Mouse (Mus musculus): ENCODE measurements around the gene Wwc2. TPM values are rescaled to one million over a fixed set of nuclear protein-coding genes. Genes with fewer than 3 reads are reported as not detected.
"Not testable (repeated sequence)": the region's sequence is repeated elsewhere in the genome, so short reads cannot be mapped to it uniquely, and the experiment has no call there.

Gene Wwc2
- polyA plus RNA-seq, 1 experiment from 2014 or later, result 10.1 TPM

GRCm38 (mm10) chr8:47826911-47827310 lies 163.8 kb downstream of the Wwc2 start:
- 90% methylated on average over 9 of the region's 9 CpGs for WGBS
- H3K4me3 ChIP-seq (ENCODE audit: low read depth, low read length), result no peak overlapping the region

GRCm38 (mm10) chr8:47825596-47825995 lies 165.1 kb downstream of the Wwc2 start:
- DNase-seq (ENCODE audit: low spot score), result no peak
- 59% methylated on average over 5 of the region's 5 CpGs for WGBS
- Histone ChIP-seq H3K4me1 (ENCODE audit: control insufficient read depth, insufficient read depth, low read length) (no peaks in the 10 kb centered on the region), H3K4me2 (ENCODE audit: low read depth) (no peak overlapping the region), H3K36me3 (ENCODE audit: control insufficient read depth, insufficient read depth, low read length) (no peaks in the 10 kb centered on the region), H3K27me3 (ENCODE audit: control insufficient read depth, insufficient read depth, low read length) (no peaks in the 10 kb centered on the region), H3K9me3 (ENCODE audit: control insufficient read depth, low read length) (no peaks in the 10 kb centered on the region), H3K9ac (ENCODE audit: low read length) (no peak overlapping the region), H3K4me3 (ENCODE audit: low read depth, low read length) (no peak overlapping the region), H3K27ac (ENCODE audit: low read depth, low read length) (no peak overlapping the region)
- no peak for ATAC-seq (ENCODE audit: insufficient read depth, low FRiP score, low TSS enrichment)

More at GRCm38 (mm10) chr8:47826911-47827310, 163.8 kb downstream of the Wwc2 start:
- no peaks in the 10 kb centered on the region for H3K27me3 ChIP-seq (ENCODE audit: control insufficient read depth, insufficient read depth, low read length)
- H3K9ac ChIP-seq (ENCODE audit: low read length), result no peak overlapping the region
- H3K9me3 ChIP-seq (ENCODE audit: control insufficient read depth, low read length), result no peaks in the 10 kb centered on the region
- no peak overlapping the region for H3K27ac ChIP-seq (ENCODE audit: low read depth, low read length)
- DNase-seq (ENCODE audit: low spot score) (no peak), ATAC-seq (ENCODE audit: insufficient read depth, low FRiP score, low TSS enrichment) (no peak)
- H3K4me2 ChIP-seq (ENCODE audit: low read depth), result no peak overlapping the region
- H3K4me1 ChIP-seq (ENCODE audit: control insufficient read depth, insufficient read depth, low read length), result no peaks in the 10 kb centered on the region
- no peaks in the 10 kb centered on the region for H3K36me3 ChIP-seq (ENCODE audit: control insufficient read depth, insufficient read depth, low read length)

GRCm38 (mm10) chr8:47824182-47824581 lies 166.5 kb downstream of the Wwc2 start, which contains the start of gene Cldn22:
Gene Cldn22, plus strand, starts transcription at chr8:47824482.
- H3K27ac ChIP-seq (ENCODE audit: low read depth, low read length), result no peak within 1 kb of the TSS
- 80% methylated on average over 13 of the region's 13 CpGs for WGBS
- ATAC-seq (ENCODE audit: insufficient read depth, low FRiP score, low TSS enrichment), result no peak

GRCm38 (mm10) chr8:47823777-47824176 lies 166.9 kb downstream of the Wwc2 start:
- Histone ChIP-seq H3K4me2 (ENCODE audit: low read depth) (no peak overlapping the region), H3K36me3 (ENCODE audit: control insufficient read depth, insufficient read depth, low read length) (no peaks in the 10 kb centered on the region), H3K4me1 (ENCODE audit: control insufficient read depth, insufficient read depth, low read length) (no peaks in the 10 kb centered on the region), H3K9ac (ENCODE audit: low read length) (no peak overlapping the region), H3K27me3 (ENCODE audit: control insufficient read depth, insufficient read depth, low read length) (no peaks in the 10 kb centered on the region), H3K27ac (ENCODE audit: low read depth, low read length) (no peak overlapping the region), H3K9me3 (ENCODE audit: control insufficient read depth, low read length) (no peaks in the 10 kb centered on the region), H3K4me3 (ENCODE audit: low read depth, low read length) (no peak overlapping the region)
- no peak for ATAC-seq (ENCODE audit: insufficient read depth, low FRiP score, low TSS enrichment)
- WGBS, result 75% methylated on average over 10 of the region's 10 CpGs
- no peak for DNase-seq (ENCODE audit: low spot score)

More at GRCm38 (mm10) chr8:47824182-47824581, 166.5 kb downstream of the Wwc2 start, which contains the start of gene Cldn22:
- Histone ChIP-seq H3K9me3 (ENCODE audit: control insufficient read depth, low read length) (no peaks in the 10 kb centered on the region), H3K4me1 (ENCODE audit: control insufficient read depth, insufficient read depth, low read length) (no peaks in the 10 kb centered on the region), H3K27me3 (ENCODE audit: control insufficient read depth, insufficient read depth, low read length) (no peaks in the 10 kb centered on the region), H3K9ac (ENCODE audit: low read length) (no peak within 1 kb of the TSS), H3K4me2 (ENCODE audit: low read depth) (no peak within 1 kb of the TSS), H3K36me3 (ENCODE audit: control insufficient read depth, insufficient read depth, low read length) (no peaks in the 10 kb centered on the region), H3K4me3 (ENCODE audit: low read depth, low read length) (no peak within 1 kb of the TSS)
- DNase-seq (ENCODE audit: low spot score), result no peak

GRCm38 (mm10) chr8:47822541-47822940 lies 168.2 kb downstream of the Wwc2 start:
- H3K4me2 ChIP-seq (ENCODE audit: low read depth); H3K4me3 ChIP-seq (ENCODE audit: low read depth, low read length); H3K9me3 ChIP-seq (ENCODE audit: control insufficient read depth, low read length); H3K36me3 ChIP-seq (ENCODE audit: control insufficient read depth, insufficient read depth, low read length); H3K27ac ChIP-seq (ENCODE audit: low read depth, low read length); H3K4me1 ChIP-seq (ENCODE audit: control insufficient read depth, insufficient read depth, low read length); ATAC-seq (ENCODE audit: insufficient read depth, low FRiP score, low TSS enrichment); H3K27me3 ChIP-seq (ENCODE audit: control insufficient read depth, insufficient read depth, low read length); DNase-seq (ENCODE audit: low spot score); H3K9ac ChIP-seq (ENCODE audit: low read length): not testable (repeated sequence)
- WGBS, result 88% methylated on average over 7 of the region's 9 CpGs

- DNase-seq (ENCODE audit: low spot score) (no peak), ATAC-seq (ENCODE audit: insufficient read depth, low FRiP score, low TSS enrichment) (no peak)
- WGBS, result 84% methylated on average over 6 of the region's 6 CpGs
- Histone ChIP-seq H3K4me2 (ENCODE audit: low read depth) (no peak within 1 kb of the TSS), H3K27ac (ENCODE audit: low read depth, low read length) (no peak within 1 kb of the TSS), H3K9ac (ENCODE audit: low read length) (no peak within 1 kb of the TSS), H3K27me3 (ENCODE audit: control insufficient read depth, insufficient read depth, low read length) (no peaks in the 10 kb centered on the region), H3K4me3 (ENCODE audit: low read depth, low read length) (no peak within 1 kb of the TSS), H3K36me3 (ENCODE audit: control insufficient read depth, insufficient read depth, low read length) (no peaks in the 10 kb centered on the region), H3K9me3 (ENCODE audit: control insufficient read depth, low read length) (no peaks in the 10 kb centered on the region), H3K4me1 (ENCODE audit: control insufficient read depth, insufficient read depth, low read length) (no peaks in the 10 kb centered on the region)
Measured at GRCm38 (mm10) chr8:47821843-47822242, 168.9 kb downstream of the Wwc2 start, which contains the start of gene Cldn24. Gene Cldn24, plus strand, starts transcription at chr8:47822143.

GRCm38 (mm10) chr8:47820914-47821772 lies 169.6 kb downstream of the Wwc2 start:
- DNase-seq (ENCODE audit: low spot score) (no peak), ATAC-seq (ENCODE audit: insufficient read depth, low FRiP score, low TSS enrichment) (no peak)
- H3K27me3 ChIP-seq (ENCODE audit: control insufficient read depth, insufficient read depth, low read length), result no peaks in the 10 kb centered on the region
- H3K9me3 ChIP-seq (ENCODE audit: control insufficient read depth, low read length), result no peaks in the 10 kb centered on the region
- 88% methylated on average over 20 of the region's 20 CpGs for WGBS
- no peak overlapping the region for H3K4me2 ChIP-seq (ENCODE audit: low read depth)
- H3K36me3 ChIP-seq (ENCODE audit: control insufficient read depth, insufficient read depth, low read length), result no peaks in the 10 kb centered on the region
- no peak overlapping the region for H3K27ac ChIP-seq (ENCODE audit: low read depth, low read length)
- H3K4me3 ChIP-seq (ENCODE audit: low read depth, low read length), result no peak overlapping the region
- no peak overlapping the region for H3K9ac ChIP-seq (ENCODE audit: low read length)
- H3K4me1 ChIP-seq (ENCODE audit: control insufficient read depth, insufficient read depth, low read length), result no peaks in the 10 kb centered on the region

GRCm38 (mm10) chr8:47819034-47819433 lies 171.7 kb downstream of the Wwc2 start:
- no peak for DNase-seq (ENCODE audit: low spot score)
- Histone ChIP-seq H3K4me2 (ENCODE audit: low read depth) (no peak overlapping the region), H3K36me3 (ENCODE audit: control insufficient read depth, insufficient read depth, low read length) (no peaks in the 10 kb centered on the region), H3K9me3 (ENCODE audit: control insufficient read depth, low read length) (no peaks in the 10 kb centered on the region), H3K9ac (ENCODE audit: low read length) (no peak overlapping the region), H3K27me3 (ENCODE audit: control insufficient read depth, insufficient read depth, low read length) (no peaks in the 10 kb centered on the region), H3K27ac (ENCODE audit: low read depth, low read length) (no peak overlapping the region), H3K4me1 (ENCODE audit: control insufficient read depth, insufficient read depth, low read length) (no peaks in the 10 kb centered on the region), H3K4me3 (ENCODE audit: low read depth, low read length) (no peak overlapping the region)
- 91% methylated on average over 8 of the region's 8 CpGs for WGBS
- ATAC-seq (ENCODE audit: insufficient read depth, low FRiP score, low TSS enrichment), result no peak

GRCm38 (mm10) chr8:47811221-47811620 lies 179.5 kb downstream of the Wwc2 start:
- ATAC-seq (ENCODE audit: insufficient read depth, low FRiP score, low TSS enrichment) (no peak), DNase-seq (ENCODE audit: low spot score) (no peak)
- no peak overlapping the region for H3K4me2 ChIP-seq (ENCODE audit: low read depth)
- no peak overlapping the region for H3K4me3 ChIP-seq (ENCODE audit: low read depth, low read length)
- H3K9ac ChIP-seq (ENCODE audit: low read length), result no peak overlapping the region
- H3K36me3 ChIP-seq (ENCODE audit: control insufficient read depth, insufficient read depth, low read length), result no peaks in the 10 kb centered on the region
- H3K27me3 ChIP-seq (ENCODE audit: control insufficient read depth, insufficient read depth, low read length), result no peaks in the 10 kb centered on the region
- no peaks in the 10 kb centered on the region for H3K4me1 ChIP-seq (ENCODE audit: control insufficient read depth, insufficient read depth, low read length)
- no peaks in the 10 kb centered on the region for H3K9me3 ChIP-seq (ENCODE audit: control insufficient read depth, low read length)
- 80% methylated on average over 12 of the region's 12 CpGs for WGBS
- no peak overlapping the region for H3K27ac ChIP-seq (ENCODE audit: low read depth, low read length)
